Mouse (Mus musculus) forebrain, embryonic 14.5 days (tissue): ENCODE measurements around the gene Kxd1. TPM values are rescaled to one million over a fixed set of nuclear protein-coding genes. Genes with fewer than 3 reads are reported as not detected.

Experiments
- ATAC-seq: fragments of 200-750 bp; cut with Nextera tagmentation; 2 replicates; pipeline ENCODE4 v1.8.0; 2017; ENCODE audit warnings: mild to moderate bottlenecking, moderate library complexity
- DNase-seq: peaks from one replicate; pipeline ENCODE4 v3.0.0-alpha.2; 2015; ENCODE audit warnings: low spot score
- H3K27ac ChIP-seq: fragments of 300-500 bp; sonication (generic); 2 replicates; pipeline ENCODE4 v1.5.1; 2014; ENCODE audit warnings: low read depth, mild to moderate bottlenecking, control low read depth, low read length, moderate library complexity
- H3K27me3 ChIP-seq: fragments of 300-500 bp; sonication (generic); replicated peaks from 2 replicates; pipeline ENCODE4 v1.6.1; 2014; ENCODE audit warnings: low read length, control low read depth, mixed read lengths; ENCODE audit not compliant: control insufficient read depth, insufficient read depth
- H3K36me3 ChIP-seq: fragments of 300-500 bp; sonication (generic); 2 replicates; pipeline ENCODE4 v1.6.1; 2014; ENCODE audit warnings: low read length, control low read depth; ENCODE audit not compliant: control insufficient read depth, insufficient read depth
- H3K4me1 ChIP-seq: fragments of 300-500 bp; sonication (generic); 2 replicates; pipeline ENCODE4 v1.6.1; 2014; ENCODE audit warnings: antibody characterized with exemption, low read length, control low read depth; ENCODE audit not compliant: control insufficient read depth, insufficient read depth
- H3K4me2 ChIP-seq: fragments of 300-500 bp; sonication (generic); 2 replicates; pipeline ENCODE4 v1.6.1; 2014; ENCODE audit warnings: mild to moderate bottlenecking, control low read depth, low read length
- H3K4me3 ChIP-seq: fragments of 300-500 bp; sonication (generic); 2 replicates; pipeline ENCODE4 v1.5.1; 2014; ENCODE audit warnings: low read depth, low read length, control low read depth
- H3K9ac ChIP-seq: fragments of 300-500 bp; sonication (generic); 2 replicates; pipeline ENCODE4 v1.6.1; 2014; ENCODE audit warnings: mild to moderate bottlenecking, low read length, control low read depth, moderate library complexity
- H3K9me3 ChIP-seq: fragments of 300-500 bp; sonication (generic); replicated peaks from 2 replicates; pipeline ENCODE4 v1.6.1; 2016; ENCODE audit warnings: low read length, control low read depth, mixed read lengths; ENCODE audit not compliant: control insufficient read depth
- WGBS: fragments of 180-500 bp; shearing (Covaris S2); extraction: QIAGEN DNeasy Blood & Tissue Kit; methylation state at CpG from one replicate; pipeline ENCODE4 v1.1.7; 2014; 5-methylcytosine and 5-hydroxymethylcytosine counted together
- polyA plus RNA-seq: library from polyadenylated mRNA; unstranded; fragments of >200 nt; fragmentation: Nextera tagmentation; extraction: Ambion mirVana; gene quantifications from 2 replicates; pipeline ENCODE4 v1.2.1, GENCODE M21; 2014

The Kxd1 gene
- polyA plus RNA-seq, 1 experiment from 2014 or later: 57.9 TPM

DNA sequence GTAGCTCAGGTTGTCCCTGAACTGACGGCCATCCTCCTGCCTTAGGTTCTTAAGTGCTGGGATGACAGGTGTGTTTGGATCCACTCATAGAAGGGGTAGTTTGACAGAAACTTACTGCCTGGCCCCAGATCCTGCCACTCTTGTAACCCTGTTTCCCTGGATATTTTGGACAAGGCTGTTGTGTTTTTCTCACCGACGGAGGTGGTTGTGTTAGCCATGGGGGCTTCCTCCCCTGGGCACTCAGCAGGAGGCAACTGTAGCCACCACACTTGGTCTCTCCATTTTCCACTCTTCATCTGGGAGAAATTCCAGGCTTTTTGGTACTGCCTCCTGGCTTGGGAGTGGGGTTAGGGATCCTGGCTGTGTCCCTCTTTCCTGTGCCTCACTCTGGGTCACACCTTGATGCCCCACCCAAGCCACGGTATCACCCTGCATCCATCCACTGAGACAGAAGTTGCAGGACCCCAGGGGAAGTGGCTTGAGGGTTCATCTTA, 12.3 kb upstream of the Kxd1 start:
- 21% methylated on average over 4 of the region's 4 CpGs for WGBS
- H3K36me3 ChIP-seq: peaks cover 21% of the 10 kb centered on the region
- peak overlapping the region; percentile 78 for H3K9ac ChIP-seq
- no peak for ATAC-seq
- peak overlapping the region; percentile 80 for H3K4me3 ChIP-seq
- H3K27me3 ChIP-seq: no peaks in the 10 kb centered on the region
- no peak overlapping the region for H3K27ac ChIP-seq
- peak overlapping the region; percentile 95 for H3K4me2 ChIP-seq
- H3K4me1 ChIP-seq: peaks cover 12% of the 10 kb centered on the region
- no peaks in the 10 kb centered on the region for H3K9me3 ChIP-seq
- no peak for DNase-seq

GRCm38 (mm10) chr8:70539077-70539813, 11.5 kb upstream of the Kxd1 start, which contains the start of gene Ell:
Gene Ell, plus strand, starts transcription at chr8:70539457.
- DNase-seq (peak; percentile 99), ATAC-seq (peak; percentile 89)
- H3K9ac ChIP-seq: peak within 1 kb of the TSS; percentile 78
- under 1% methylated on average over 57 of the region's 58 CpGs for WGBS
- peak within 1 kb of the TSS; percentile 95 for H3K4me2 ChIP-seq
- no peaks in the 10 kb centered on the region for H3K9me3 ChIP-seq
- H3K27ac ChIP-seq: peak within 1 kb of the TSS; percentile 90
- no peaks in the 10 kb centered on the region for H3K27me3 ChIP-seq
- peak within 1 kb of the TSS; percentile 80 for H3K4me3 ChIP-seq
- H3K36me3 ChIP-seq: peaks cover 30% of the 10 kb centered on the region
- H3K4me1 ChIP-seq: peaks cover 12% of the 10 kb centered on the region

DNA sequence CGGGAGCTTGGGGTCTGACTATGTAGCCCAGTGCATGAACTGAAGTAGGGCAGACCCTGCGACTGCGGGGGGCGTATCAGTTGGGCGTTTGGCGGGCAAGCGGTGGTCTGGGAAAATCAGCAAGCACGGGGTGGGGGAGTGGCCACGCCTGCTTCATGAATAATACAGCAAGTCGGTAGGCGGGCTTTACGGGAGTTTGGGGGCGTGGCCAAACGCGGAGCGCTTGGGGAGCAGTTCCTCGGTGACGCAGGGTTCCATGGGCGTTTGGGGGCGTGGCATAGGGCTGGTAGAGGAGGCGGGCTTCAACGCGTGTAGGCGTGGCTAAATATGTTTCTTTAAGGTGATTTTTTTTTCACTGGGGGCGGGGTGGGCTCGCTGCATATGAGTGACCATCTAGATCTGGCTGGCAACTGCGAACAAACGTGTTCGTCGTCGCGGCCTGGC, 10.9 kb upstream of the Kxd1 start:
- H3K27me3 ChIP-seq: no peaks in the 10 kb centered on the region
- ATAC-seq (peak; percentile 83), DNase-seq (peak; percentile 100)
- H3K9ac ChIP-seq: peak overlapping the region; percentile 78; the same call in 1 of the 2 replicates
- peaks cover 12% of the 10 kb centered on the region for H3K4me1 ChIP-seq
- WGBS: under 1% methylated on average over 32 of the region's 32 CpGs
- peak overlapping the region; percentile 90 for H3K27ac ChIP-seq
- no peaks in the 10 kb centered on the region for H3K9me3 ChIP-seq
- H3K36me3 ChIP-seq: peaks cover 35% of the 10 kb centered on the region
- peak overlapping the region; percentile 80 for H3K4me3 ChIP-seq
- peak overlapping the region; percentile 95 for H3K4me2 ChIP-seq

DNA sequence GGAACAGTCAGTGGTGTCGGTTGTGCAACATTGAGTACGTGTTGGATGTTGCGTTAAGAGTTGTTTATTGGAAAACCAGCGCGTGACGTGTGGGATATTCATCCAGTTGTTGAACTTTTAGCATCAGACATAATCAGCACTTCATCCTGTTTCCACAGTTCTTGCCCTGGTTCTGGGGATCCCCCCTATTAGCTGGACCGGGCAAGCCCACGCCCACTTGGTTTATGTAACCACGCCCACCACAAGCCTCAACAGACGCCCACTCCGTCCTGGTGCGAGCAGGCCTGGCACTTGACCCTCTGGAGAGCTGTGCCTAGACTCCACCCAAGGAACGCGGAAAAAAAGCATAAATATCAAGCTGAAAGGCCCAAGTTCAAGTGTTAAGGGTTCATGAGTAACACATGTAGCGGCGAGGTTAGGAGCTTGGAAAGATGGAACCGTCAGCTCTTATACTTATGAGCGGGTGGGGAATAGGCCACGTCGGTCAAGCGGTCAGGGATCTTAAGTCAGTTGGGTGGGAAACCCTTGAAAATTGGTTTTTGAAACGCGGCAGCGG, 10.3 kb upstream of the Kxd1 start:
- H3K9ac ChIP-seq: peak overlapping the region; percentile 51; the same call in 1 of the 2 replicates
- H3K4me2 ChIP-seq: peak overlapping the region; percentile 95
- ATAC-seq (peak; percentile 4; the same call in 1 of the 2 replicates), DNase-seq (peak; percentile 45)
- H3K4me1 ChIP-seq: peaks cover 12% of the 10 kb centered on the region
- H3K36me3 ChIP-seq: peaks cover 38% of the 10 kb centered on the region
- WGBS: 16% methylated on average over 24 of the region's 24 CpGs
- H3K27ac ChIP-seq: peak overlapping the region; percentile 90
- no peaks in the 10 kb centered on the region for H3K9me3 ChIP-seq
- peak overlapping the region; percentile 80 for H3K4me3 ChIP-seq
- H3K27me3 ChIP-seq: no peaks in the 10 kb centered on the region

DNA sequence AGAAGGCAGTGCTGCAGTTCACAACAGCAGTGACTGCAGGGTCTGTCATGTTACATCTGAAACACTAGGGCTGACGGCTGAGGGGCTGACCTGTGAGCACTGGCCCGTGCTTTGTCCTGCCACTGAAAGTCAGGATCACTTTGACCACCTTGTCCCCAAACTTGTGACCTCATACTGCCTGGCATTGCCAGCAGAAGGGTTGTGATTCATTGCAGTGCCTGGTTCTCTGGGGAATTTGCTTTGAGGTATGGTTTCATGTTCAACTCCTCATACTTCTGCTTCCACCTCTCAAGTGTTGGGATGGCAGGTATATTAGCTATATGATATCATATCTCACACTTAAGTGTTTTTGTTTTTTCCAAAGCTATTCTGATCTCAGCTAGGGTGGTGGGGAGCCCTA, 7.9 kb upstream of the Kxd1 start:
- Histone ChIP-seq H3K36me3 (peaks cover 62% of the 10 kb centered on the region), H3K4me2 (no peak overlapping the region), H3K4me1 (peaks cover 7% of the 10 kb centered on the region), H3K9ac (no peak overlapping the region), H3K9me3 (no peaks in the 10 kb centered on the region), H3K27me3 (no peaks in the 10 kb centered on the region), H3K27ac (no peak overlapping the region), H3K4me3 (no peak overlapping the region)
- DNase-seq (no peak), ATAC-seq (no peak)
- WGBS: 91% methylated on average over 2 of the region's 2 CpGs

DNA sequence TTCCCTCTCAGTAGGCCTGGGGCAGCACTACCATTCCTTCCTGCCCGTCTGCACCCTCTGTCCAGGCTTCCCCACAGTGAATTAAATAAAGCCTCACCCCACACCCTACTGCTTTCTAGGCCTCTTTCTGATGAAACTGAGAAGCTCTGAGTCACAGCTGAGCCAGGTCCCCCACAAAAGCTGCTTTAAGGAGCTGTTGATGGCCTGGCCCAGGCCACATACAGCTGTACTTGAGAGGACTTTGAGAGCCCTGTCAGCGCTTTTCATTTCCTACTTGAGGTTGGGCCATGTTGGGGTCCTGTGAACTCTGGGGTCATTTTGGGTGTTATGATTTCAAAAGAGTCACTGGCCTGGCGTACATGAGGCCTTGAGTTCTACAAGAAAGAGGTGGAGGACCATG, 7.5 kb upstream of the Kxd1 start:
- Histone ChIP-seq H3K9ac (no peak overlapping the region), H3K27me3 (no peaks in the 10 kb centered on the region), H3K4me3 (no peak overlapping the region), H3K27ac (no peak overlapping the region), H3K4me2 (no peak overlapping the region), H3K4me1 (peaks cover 2% of the 10 kb centered on the region), H3K9me3 (no peaks in the 10 kb centered on the region), H3K36me3 (peaks cover 66% of the 10 kb centered on the region)
- ATAC-seq (no peak), DNase-seq (no peak)
- WGBS: 88% methylated on average over 3 of the region's 3 CpGs

GRCm38 (mm10) chr8:70534281-70534680, 6.5 kb upstream of the Kxd1 start:
- no peak overlapping the region for H3K4me3 ChIP-seq
- DNase-seq (no peak), ATAC-seq (no peak)
- no peaks in the 10 kb centered on the region for H3K27me3 ChIP-seq
- H3K36me3 ChIP-seq: peaks cover 75% of the 10 kb centered on the region
- H3K9me3 ChIP-seq: no peaks in the 10 kb centered on the region
- H3K27ac ChIP-seq: no peak overlapping the region
- H3K4me1 ChIP-seq: no peaks in the 10 kb centered on the region; the same call in none of the 2 replicates
- WGBS: 90% methylated on average over 12 of the region's 12 CpGs
- no peak overlapping the region for H3K9ac ChIP-seq
- no peak overlapping the region for H3K4me2 ChIP-seq

GRCm38 (mm10) chr8:70530314-70530713, 2.6 kb upstream of the Kxd1 start:
- no peak for ATAC-seq
- no peaks in the 10 kb centered on the region for H3K9me3 ChIP-seq
- H3K4me2 ChIP-seq: no peak overlapping the region
- H3K4me1 ChIP-seq: peaks cover 6% of the 10 kb centered on the region
- H3K9ac ChIP-seq: no peak overlapping the region; the same call in 1 of the 2 replicates
- no peaks in the 10 kb centered on the region for H3K27me3 ChIP-seq
- no peak for DNase-seq
- H3K36me3 ChIP-seq: peaks cover 56% of the 10 kb centered on the region
- H3K27ac ChIP-seq: no peak overlapping the region
- no peak overlapping the region for H3K4me3 ChIP-seq
- 92% methylated on average over 2 of the region's 2 CpGs for WGBS

GRCm38 (mm10) chr8:70529741-70530161, 2.0 kb upstream of the Kxd1 start:
- peaks cover 51% of the 10 kb centered on the region for H3K36me3 ChIP-seq
- 95% methylated on average over 3 of the region's 3 CpGs for WGBS
- no peak for ATAC-seq
- peaks cover 6% of the 10 kb centered on the region for H3K4me1 ChIP-seq
- no peaks in the 10 kb centered on the region for H3K27me3 ChIP-seq
- H3K9me3 ChIP-seq: no peaks in the 10 kb centered on the region
- no peak for DNase-seq
- no peak overlapping the region for H3K4me2 ChIP-seq
- H3K9ac ChIP-seq: no peak overlapping the region; the same call in 1 of the 2 replicates
- no peak overlapping the region for H3K27ac ChIP-seq
- no peak overlapping the region for H3K4me3 ChIP-seq
